Mouse (Mus musculus): ENCODE measurements around the gene Cfap99. TPM values are rescaled to one million over a fixed set of nuclear protein-coding genes. Genes with fewer than 3 reads are reported as not detected.

Gene Cfap99
- polyA plus RNA-seq, 1 experiment from 2014 or later = not detected

- DNase-seq (ENCODE audit: low spot score) (peak; percentile 59), ATAC-seq (ENCODE audit: insufficient read depth, low FRiP score, low TSS enrichment) (no peak; the same call in 1 of the 2 replicates)
- H3K27ac ChIP-seq (ENCODE audit: low read depth, low read length) = no peak overlapping the region
- no peaks in the 10 kb centered on the region for H3K9me3 ChIP-seq (ENCODE audit: control insufficient read depth, low read length)
- peak overlapping the region; percentile 46 for H3K4me2 ChIP-seq (ENCODE audit: low read depth)
- peak overlapping the region; percentile 14; the same call in 1 of the 2 replicates for H3K4me3 ChIP-seq (ENCODE audit: low read depth, low read length)
- 16% methylated on average over 31 of the region's 31 CpGs for WGBS
- no peaks in the 10 kb centered on the region for H3K36me3 ChIP-seq (ENCODE audit: control insufficient read depth, insufficient read depth, low read length)
- H3K27me3 ChIP-seq (ENCODE audit: control insufficient read depth, insufficient read depth, low read length) = no peaks in the 10 kb centered on the region
- H3K4me1 ChIP-seq (ENCODE audit: control insufficient read depth, insufficient read depth, low read length) = peaks cover 7% of the 10 kb centered on the region; the same call in 1 of the 2 replicates
- peak overlapping the region; percentile 63 for H3K9ac ChIP-seq (ENCODE audit: low read length)
These were observed 38.6 kb downstream of the Cfap99 start for GRCm38 (mm10) chr5:34326875-34327576.

- no peak overlapping the region for H3K9ac ChIP-seq (ENCODE audit: low read length)
- 87% methylated on average over 2 of the region's 2 CpGs for WGBS
- no peak overlapping the region for H3K4me3 ChIP-seq (ENCODE audit: low read depth, low read length)
- H3K36me3 ChIP-seq (ENCODE audit: control insufficient read depth, insufficient read depth, low read length) = no peaks in the 10 kb centered on the region
- no peaks in the 10 kb centered on the region for H3K27me3 ChIP-seq (ENCODE audit: control insufficient read depth, insufficient read depth, low read length)
- ATAC-seq (ENCODE audit: insufficient read depth, low FRiP score, low TSS enrichment) (no peak), DNase-seq (ENCODE audit: low spot score) (no peak)
- H3K9me3 ChIP-seq (ENCODE audit: control insufficient read depth, low read length) = no peaks in the 10 kb centered on the region
- H3K27ac ChIP-seq (ENCODE audit: low read depth, low read length) = no peak overlapping the region
- H3K4me1 ChIP-seq (ENCODE audit: control insufficient read depth, insufficient read depth, low read length) = peaks cover 7% of the 10 kb centered on the region; the same call in 1 of the 2 replicates
- H3K4me2 ChIP-seq (ENCODE audit: low read depth) = no peak overlapping the region
These were observed 41.7 kb downstream of the Cfap99 start for GRCm38 (mm10) chr5:34330136-34330535.

GRCm38 (mm10) chr5:34334081-34334480 lies 45.7 kb downstream of the Cfap99 start:
- Histone ChIP-seq H3K4me2 (ENCODE audit: low read depth) (no peak overlapping the region), H3K27me3 (ENCODE audit: control insufficient read depth, insufficient read depth, low read length) (no peaks in the 10 kb centered on the region), H3K4me3 (ENCODE audit: low read depth, low read length) (no peak overlapping the region), H3K9me3 (ENCODE audit: control insufficient read depth, low read length) (no peaks in the 10 kb centered on the region), H3K27ac (ENCODE audit: low read depth, low read length) (no peak overlapping the region), H3K4me1 (ENCODE audit: control insufficient read depth, insufficient read depth, low read length) (peaks cover 9% of the 10 kb centered on the region), H3K9ac (ENCODE audit: low read length) (no peak overlapping the region), H3K36me3 (ENCODE audit: control insufficient read depth, insufficient read depth, low read length) (no peaks in the 10 kb centered on the region)
- WGBS = 88% methylated on average over 1 of the region's 1 CpGs
- no peak for ATAC-seq (ENCODE audit: insufficient read depth, low FRiP score, low TSS enrichment)
- no peak for DNase-seq (ENCODE audit: low spot score)

GRCm38 (mm10) chr5:34335539-34336096 lies 47.2 kb downstream of the Cfap99 start:
- H3K4me1 ChIP-seq (ENCODE audit: control insufficient read depth, insufficient read depth, low read length) = peaks cover 9% of the 10 kb centered on the region
- peak overlapping the region; percentile 72 for H3K27ac ChIP-seq (ENCODE audit: low read depth, low read length)
- H3K4me2 ChIP-seq (ENCODE audit: low read depth) = peak overlapping the region; percentile 70
- ATAC-seq (ENCODE audit: insufficient read depth, low FRiP score, low TSS enrichment) (no peak; the same call in 1 of the 2 replicates), DNase-seq (ENCODE audit: low spot score) (no peak)
- no peaks in the 10 kb centered on the region for H3K27me3 ChIP-seq (ENCODE audit: control insufficient read depth, insufficient read depth, low read length)
- peak overlapping the region; percentile 93 for H3K4me3 ChIP-seq (ENCODE audit: low read depth, low read length)
- 2% methylated on average over 21 of the region's 21 CpGs for WGBS
- no peaks in the 10 kb centered on the region for H3K36me3 ChIP-seq (ENCODE audit: control insufficient read depth, insufficient read depth, low read length)
- H3K9ac ChIP-seq (ENCODE audit: low read length) = peak overlapping the region; percentile 95
- no peaks in the 10 kb centered on the region for H3K9me3 ChIP-seq (ENCODE audit: control insufficient read depth, low read length)

- ATAC-seq (ENCODE audit: insufficient read depth, low FRiP score, low TSS enrichment) (peak; percentile 96), DNase-seq (ENCODE audit: low spot score) (peak; percentile 97)
- Histone ChIP-seq H3K4me1 (ENCODE audit: control insufficient read depth, insufficient read depth, low read length) (peaks cover 9% of the 10 kb centered on the region), H3K4me3 (ENCODE audit: low read depth, low read length) (peak within 1 kb of the TSS; percentile 93), H3K36me3 (ENCODE audit: control insufficient read depth, insufficient read depth, low read length) (no peaks in the 10 kb centered on the region), H3K27ac (ENCODE audit: low read depth, low read length) (peak within 1 kb of the TSS; percentile 91), H3K4me2 (ENCODE audit: low read depth) (peak within 1 kb of the TSS; percentile 74), H3K27me3 (ENCODE audit: control insufficient read depth, insufficient read depth, low read length) (no peaks in the 10 kb centered on the region), H3K9ac (ENCODE audit: low read length) (peak within 1 kb of the TSS; percentile 95), H3K9me3 (ENCODE audit: control insufficient read depth, low read length) (no peaks in the 10 kb centered on the region)
- under 1% methylated on average over 58 of the region's 67 CpGs for WGBS
These were observed 47.8 kb downstream of the Cfap99 start, which contains the start of gene Rnf4 for GRCm38 (mm10) chr5:34336097-34336774. TSS of gene Rnf4 (plus strand) at chr5:34336289.

GRCm38 (mm10) chr5:34336775-34337450 lies 48.5 kb downstream of the Cfap99 start:
- Histone ChIP-seq H3K9me3 (ENCODE audit: control insufficient read depth, low read length) (no peaks in the 10 kb centered on the region), H3K4me3 (ENCODE audit: low read depth, low read length) (peak overlapping the region; percentile 93), H3K36me3 (ENCODE audit: control insufficient read depth, insufficient read depth, low read length) (no peaks in the 10 kb centered on the region), H3K9ac (ENCODE audit: low read length) (peak overlapping the region; percentile 95), H3K27ac (ENCODE audit: low read depth, low read length) (peak overlapping the region; percentile 91), H3K4me2 (ENCODE audit: low read depth) (peak overlapping the region; percentile 74), H3K4me1 (ENCODE audit: control insufficient read depth, insufficient read depth, low read length) (peaks cover 9% of the 10 kb centered on the region), H3K27me3 (ENCODE audit: control insufficient read depth, insufficient read depth, low read length) (no peaks in the 10 kb centered on the region)
- WGBS = 0% methylated on average over 42 of the region's 42 CpGs
- ATAC-seq (ENCODE audit: insufficient read depth, low FRiP score, low TSS enrichment) (peak; percentile 40), DNase-seq (ENCODE audit: low spot score) (peak; percentile 76)

GRCm38 (mm10) chr5:34340246-34340645 lies 51.8 kb downstream of the Cfap99 start:
- Histone ChIP-seq H3K36me3 (ENCODE audit: control insufficient read depth, insufficient read depth, low read length) (no peaks in the 10 kb centered on the region), H3K27ac (ENCODE audit: low read depth, low read length) (no peak overlapping the region), H3K9me3 (ENCODE audit: control insufficient read depth, low read length) (no peaks in the 10 kb centered on the region), H3K27me3 (ENCODE audit: control insufficient read depth, insufficient read depth, low read length) (no peaks in the 10 kb centered on the region), H3K4me1 (ENCODE audit: control insufficient read depth, insufficient read depth, low read length) (peaks cover 8% of the 10 kb centered on the region), H3K9ac (ENCODE audit: low read length) (no peak overlapping the region), H3K4me2 (ENCODE audit: low read depth) (no peak overlapping the region), H3K4me3 (ENCODE audit: low read depth, low read length) (no peak overlapping the region)
- WGBS = 94% methylated on average over 6 of the region's 6 CpGs
- DNase-seq (ENCODE audit: low spot score) (no peak), ATAC-seq (ENCODE audit: insufficient read depth, low FRiP score, low TSS enrichment) (no peak)

- WGBS = 94% methylated on average over 3 of the region's 3 CpGs
- Histone ChIP-seq H3K4me3 (ENCODE audit: low read depth, low read length) (no peak overlapping the region), H3K4me1 (ENCODE audit: control insufficient read depth, insufficient read depth, low read length) (no peaks in the 10 kb centered on the region), H3K27ac (ENCODE audit: low read depth, low read length) (no peak overlapping the region), H3K27me3 (ENCODE audit: control insufficient read depth, insufficient read depth, low read length) (no peaks in the 10 kb centered on the region), H3K36me3 (ENCODE audit: control insufficient read depth, insufficient read depth, low read length) (peaks cover 19% of the 10 kb centered on the region), H3K4me2 (ENCODE audit: low read depth) (no peak overlapping the region), H3K9ac (ENCODE audit: low read length) (no peak overlapping the region), H3K9me3 (ENCODE audit: control insufficient read depth, low read length) (no peaks in the 10 kb centered on the region)
- DNase-seq (ENCODE audit: low spot score) (no peak), ATAC-seq (ENCODE audit: insufficient read depth, low FRiP score, low TSS enrichment) (no peak)
These were observed 63.8 kb downstream of the Cfap99 start for GRCm38 (mm10) chr5:34352084-34352631.
